ENCODE assay signal across 8 mouse cellular contexts in the genomic region with DNA sequence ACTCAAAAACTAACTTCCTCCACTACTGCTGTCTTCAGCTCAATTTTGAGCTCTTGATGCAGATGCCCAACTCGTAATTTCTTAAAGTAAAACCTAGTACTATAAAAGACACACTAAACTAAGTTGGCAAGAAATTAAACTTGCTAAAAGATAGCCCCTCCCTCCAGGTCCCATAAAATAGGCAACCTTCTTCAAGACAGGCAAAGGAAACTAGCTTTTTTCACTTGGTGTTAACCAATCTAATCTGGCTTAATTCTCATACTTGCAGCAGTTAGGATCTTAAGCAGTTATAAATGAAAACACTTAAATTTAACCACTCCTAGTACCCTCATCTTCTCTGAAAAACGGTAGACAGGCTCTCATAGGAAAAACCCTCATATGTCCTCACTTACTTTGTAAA. TPM values are rescaled to one million over a fixed set of nuclear protein-coding genes. Genes with fewer than 3 reads are reported as not detected.
DNase-seq lines count a peak whose midpoint lies in the region; ATAC-seq and TF ChIP-seq lines count a peak whose summit lies in the region.

No protein-coding gene starts in this region.

- no peak overlapping the region for H3K9ac ChIP-seq in limb, embryonic 11.5 days (ENCODE audit: low read length)
- H3K9ac ChIP-seq in neural tube, embryonic 14.5 days (replicated peaks; ENCODE audit: low read depth, low read length) = no peak overlapping the region

- H3K36me3 ChIP-seq in forebrain, embryonic 10.5 days (replicated peaks) = peaks cover 23% of the 10 kb centered on the region
- H3K36me3 ChIP-seq in limb, embryonic 11.5 days (ENCODE audit: control insufficient read depth, insufficient read depth, low read length) = no peaks in the 10 kb centered on the region
- H3K36me3 ChIP-seq in neural tube, embryonic 14.5 days (ENCODE audit: control insufficient read depth, insufficient read depth, low read length) = no peaks in the 10 kb centered on the region

- WGBS in forebrain, embryonic 10.5 days = 39% methylated on average over 2 of the region's 2 CpGs
- 30% methylated on average over 2 of the region's 2 CpGs for WGBS in limb, embryonic 11.5 days
- 22% methylated on average over 2 of the region's 2 CpGs for WGBS in neural tube, embryonic 14.5 days

- intact Hi-C loops in left cerebral cortex, adult 2 months (cut with DNase I) = no loop called here
- intact Hi-C loops in left cerebral cortex, postnatal 4 days (cut with DNase I) = no loop called here

- no peak overlapping the region for H3K27ac ChIP-seq in left cerebral cortex, adult 2 months
- H3K27ac ChIP-seq in forebrain, embryonic 10.5 days = 0 out of 2 replicates have a peak overlapping the region, but pooled peaks have one; percentile 99
- H3K27ac ChIP-seq in limb, embryonic 11.5 days (replicated peaks; ENCODE audit: low read depth, low read length) = no peak overlapping the region
- no peak overlapping the region for H3K27ac ChIP-seq in neural tube, embryonic 14.5 days (ENCODE audit: low read depth, low read length)

- peaks cover 32% of the 10 kb centered on the region for H3K4me1 ChIP-seq in forebrain, embryonic 10.5 days
- H3K4me1 ChIP-seq in limb, embryonic 11.5 days (ENCODE audit: control insufficient read depth, insufficient read depth, low read length) = peaks cover 7% of the 10 kb centered on the region; the same call in 1 of the 2 replicates
- H3K4me1 ChIP-seq in neural tube, embryonic 14.5 days (ENCODE audit: control insufficient read depth, insufficient read depth, low read length) = peaks cover 18% of the 10 kb centered on the region

- ATAC-seq in limb, embryonic 11.5 days (ENCODE audit: insufficient number of reproducible peaks, low FRiP score, low TSS enrichment, low read depth) = no peak
- ATAC-seq in neural tube, embryonic 14.5 days (ENCODE audit: low read depth) = no peak
- ATAC-seq in megakaryocyte-erythroid progenitor cell, adult 5-6 weeks (replicated peaks; ENCODE audit: low FRiP score, low TSS enrichment, poor library complexity, severe bottlenecking) = no peak

- no peaks in the 10 kb centered on the region for H3K27me3 ChIP-seq in forebrain, embryonic 10.5 days (ENCODE audit: poor library complexity, severe bottlenecking)
- H3K27me3 ChIP-seq in limb, embryonic 11.5 days (ENCODE audit: control insufficient read depth, insufficient read depth, low read length) = no peaks in the 10 kb centered on the region
- H3K27me3 ChIP-seq in neural tube, embryonic 14.5 days (ENCODE audit: control insufficient read depth, insufficient read depth, low read length) = no peaks in the 10 kb centered on the region

- TF ChIP-seq CTCF in left cerebral cortex, adult 2 months (IDR thresholded peaks at IDR 0.05) = no peak

- no peaks in the 10 kb centered on the region for H3K9me3 ChIP-seq in forebrain, embryonic 10.5 days
- H3K9me3 ChIP-seq in limb, embryonic 11.5 days (ENCODE audit: control insufficient read depth, low read length) = no peaks in the 10 kb centered on the region
- no peaks in the 10 kb centered on the region for H3K9me3 ChIP-seq in neural tube, embryonic 14.5 days (ENCODE audit: control insufficient read depth, low read length)

- H3K4me3 ChIP-seq in left cerebral cortex, adult 2 months = peak overlapping the region; percentile 82
- H3K4me3 ChIP-seq in forebrain, embryonic 10.5 days = peak overlapping the region; percentile 87
- H3K4me3 ChIP-seq in limb, embryonic 11.5 days (ENCODE audit: low read depth, low read length) = peak overlapping the region; percentile 69
- peak overlapping the region; percentile 92 for H3K4me3 ChIP-seq in neural tube, embryonic 14.5 days (ENCODE audit: low read depth, low read length)

- no peak for DNase-seq in left cerebral cortex, adult 2 months (ENCODE audit: extremely low spot score in 1 of 2, low spot score in 2 of 2)
- DNase-seq in left cerebral cortex, postnatal 4 days = no peak
- DNase-seq in forebrain, embryonic 10.5 days (ENCODE audit: extremely low spot score, low spot score) = no peak
- DNase-seq in limb, embryonic 11.5 days (ENCODE audit: low spot score) = no peak
- no peak for DNase-seq in embryo, embryonic 10 days (ENCODE audit: low spot score)
- DNase-seq in thymus, postnatal 4 days = no peak

- H3K4me2 ChIP-seq in limb, embryonic 11.5 days (ENCODE audit: low read depth, severe bottlenecking) = peak overlapping the region; percentile 73
- peak overlapping the region; percentile 83 for H3K4me2 ChIP-seq in neural tube, embryonic 14.5 days (ENCODE audit: low read depth, low read length)

RNA-seq across cellular contexts. Expression of a gene that starts 2.3 kb away (rescaled TPM):
- 10 to 100 TPM; 67.3 to 68.2 TPM for total RNA-seq in left cerebral cortex, adult 2 months (2021)
- total RNA-seq in left cerebral cortex, postnatal 4 days (2021) = 10 to 100 TPM; 88.8 to 90.4 TPM
- polyA plus RNA-seq in forebrain, embryonic 10.5 days (2016; fragmentation: Nextera tagmentation; extraction: Ambion mirVana) = 32.5 and 35.7 TPM in 2 replicates
- 44.1 and 46.7 TPM in 2 replicates for polyA plus RNA-seq in limb, embryonic 11.5 days (2014; fragmentation: Nextera tagmentation; extraction: Ambion mirVana)
- polyA plus RNA-seq in neural tube, embryonic 14.5 days (2014; fragmentation: Nextera tagmentation; extraction: Ambion mirVana) = 44.8 and 45.4 TPM in 2 replicates
- 80.7 and 83.9 TPM in 2 replicates for total RNA-seq in megakaryocyte-erythroid progenitor cell, adult 5-6 weeks (2014; fragmentation: Nextera tagmentation)
- total RNA-seq in megakaryocyte-erythroid progenitor cell, adult 5-6 weeks (2017) = 46.5 and 49.6 TPM in 2 replicates

RNA-seq across cellular contexts. Expression of a gene that starts 59.5 kb away (rescaled TPM):
- 10 to 100 TPM; 22.8 to 24.4 TPM for total RNA-seq in left cerebral cortex, adult 2 months (2021)
- 10 to 100 TPM; 33.0 to 35.2 TPM for total RNA-seq in left cerebral cortex, postnatal 4 days (2021)
- 77.3 and 84.4 TPM in 2 replicates for polyA plus RNA-seq in forebrain, embryonic 10.5 days (2016; fragmentation: Nextera tagmentation; extraction: Ambion mirVana)
- polyA plus RNA-seq in limb, embryonic 11.5 days (2014; fragmentation: Nextera tagmentation; extraction: Ambion mirVana) = 72.9 and 74.5 TPM in 2 replicates
- polyA plus RNA-seq in neural tube, embryonic 14.5 days (2014; fragmentation: Nextera tagmentation; extraction: Ambion mirVana) = 48.4 and 55.3 TPM in 2 replicates
- total RNA-seq in megakaryocyte-erythroid progenitor cell, adult 5-6 weeks (2014; fragmentation: Nextera tagmentation) = 75.7 and 106 TPM in 2 replicates
- 73.9 and 74.6 TPM in 2 replicates for total RNA-seq in megakaryocyte-erythroid progenitor cell, adult 5-6 weeks (2017)
